Mouse (Mus musculus) midbrain, embryonic 10.5 days (tissue): ENCODE data around the gene Kif4. TPM values are rescaled to one million over a fixed set of nuclear protein-coding genes. Genes with fewer than 3 reads are reported as not detected.
A peak's percentile ranks its signal among the peaks of the same experiment; 100 is the strongest.

ENCODE experiments used
- DNase-seq: peaks from one replicate; pipeline ENCODE4 v3.0.0-alpha.2; 2017; ENCODE audit warnings: low spot score
- H3K27ac ChIP-seq: fragments of 300-500 bp; sonication (generic); replicated peaks from 2 replicates; pipeline ENCODE4 v1.5.1; 2016; ENCODE audit warnings: mild to moderate bottlenecking
- H3K27me3 ChIP-seq: fragments of 300-500 bp; sonication (generic); 2 replicates; pipeline ENCODE4 v1.6.1; 2016; ENCODE audit warnings: low read depth, mild to moderate bottlenecking; ENCODE audit not compliant: poor library complexity, severe bottlenecking
- H3K36me3 ChIP-seq: fragments of 300-500 bp; sonication (generic); 2 replicates; pipeline ENCODE4 v1.6.1; 2016; ENCODE audit warnings: mild to moderate bottlenecking, moderate library complexity
- H3K4me1 ChIP-seq: fragments of 300-500 bp; sonication (generic); 2 replicates; pipeline ENCODE4 v1.6.1; 2016
- H3K4me3 ChIP-seq: fragments of 300-500 bp; sonication (generic); 2 replicates; pipeline ENCODE4 v1.5.1; 2016; ENCODE audit warnings: mild to moderate bottlenecking, moderate library complexity
- H3K9me3 ChIP-seq: fragments of 300-500 bp; sonication (generic); replicated peaks from 2 replicates; pipeline ENCODE4 v1.6.1; 2016; ENCODE audit warnings: mild to moderate bottlenecking
- WGBS: fragments of 180-500 bp; shearing (Covaris S2); methylation state at CpG from one replicate; pipeline ENCODE4 v1.1.7; 2016; 5-methylcytosine and 5-hydroxymethylcytosine counted together
- polyA plus RNA-seq: library from polyadenylated mRNA; unstranded; fragments of >200 nt; fragmentation: Nextera tagmentation; extraction: Ambion mirVana; gene quantifications from 2 replicates; pipeline ENCODE4 v1.2.1, GENCODE M21; 2016

The Kif4 gene
- polyA plus RNA-seq, 1 experiment from 2014 or later = 45.7 TPM

DNA sequence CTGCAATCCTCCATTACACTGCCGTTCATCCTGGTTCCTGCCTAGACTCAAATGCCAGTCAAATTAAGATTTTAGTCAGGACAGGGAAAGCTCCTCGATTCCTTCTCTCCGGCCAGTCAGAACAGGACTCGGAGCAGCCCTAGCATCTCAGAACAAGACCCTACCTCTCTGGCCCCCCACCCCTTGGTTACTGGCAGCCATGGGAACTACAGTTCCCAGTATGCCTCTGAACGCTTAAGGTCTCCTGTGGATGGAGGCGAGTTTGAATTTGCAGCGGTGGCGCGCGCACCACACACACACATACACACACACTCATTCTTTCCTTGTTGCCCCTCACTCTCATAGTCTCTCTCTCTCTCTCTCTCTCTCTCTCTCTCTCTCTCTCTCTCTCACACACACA, 113.9 kb downstream of the Kif4 start:
- peaks cover 74% of the 10 kb centered on the region for H3K27me3 ChIP-seq
- no peak overlapping the region for H3K27ac ChIP-seq
- peak; percentile 16 for DNase-seq
- WGBS = 31% methylated on average over 10 of the region's 10 CpGs
- no peaks in the 10 kb centered on the region for H3K9me3 ChIP-seq
- peak overlapping the region; percentile 37 for H3K4me3 ChIP-seq
- H3K36me3 ChIP-seq = no peaks in the 10 kb centered on the region
- peaks cover 7% of the 10 kb centered on the region for H3K4me1 ChIP-seq

DNA sequence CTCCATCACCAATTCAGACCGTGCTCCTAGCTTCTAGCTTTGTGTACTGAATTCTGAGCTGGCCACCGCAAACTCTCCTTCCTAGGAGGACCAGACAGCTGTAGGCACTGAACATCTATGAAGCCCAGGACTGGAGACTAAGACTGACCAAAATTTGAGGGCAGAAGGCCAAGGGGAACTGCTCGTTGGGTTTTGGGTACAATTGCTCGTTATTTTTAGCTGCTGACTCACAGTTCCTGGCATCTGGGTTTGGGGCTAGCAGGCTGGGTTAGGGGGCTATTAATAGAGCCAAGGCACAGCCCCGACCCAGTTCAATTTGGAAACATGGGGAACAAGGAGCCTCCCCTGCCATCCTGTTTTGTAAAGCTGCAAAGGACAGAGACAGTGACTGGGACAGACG, 115.2 kb downstream of the Kif4 start:
- Histone ChIP-seq H3K4me3 (no peak overlapping the region), H3K36me3 (no peaks in the 10 kb centered on the region), H3K9me3 (no peaks in the 10 kb centered on the region), H3K27ac (no peak overlapping the region), H3K27me3 (peaks cover 64% of the 10 kb centered on the region), H3K4me1 (peaks cover 7% of the 10 kb centered on the region)
- DNase-seq = no peak
- WGBS = 75% methylated on average over 6 of the region's 6 CpGs

DNA sequence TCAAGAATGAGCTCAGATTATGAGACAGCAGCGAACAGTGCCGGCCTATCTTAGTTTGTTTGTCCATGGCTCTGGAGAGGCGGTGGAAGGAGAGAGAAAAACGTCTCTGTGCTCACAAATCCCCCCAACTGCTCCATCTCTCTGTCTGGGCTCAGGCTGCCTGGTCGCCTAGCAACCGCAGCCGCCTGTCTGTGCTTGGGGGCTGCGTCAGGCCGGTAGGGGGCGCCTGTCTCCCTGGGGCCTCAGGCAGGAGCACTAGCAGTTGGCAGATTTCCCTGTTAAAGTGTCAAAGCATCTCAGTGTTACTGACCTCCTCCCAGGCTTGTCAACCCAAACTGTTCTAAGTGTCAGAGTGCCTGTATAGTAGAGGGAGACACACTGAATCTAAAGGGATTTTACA, 116.4 kb downstream of the Kif4 start:
- Histone ChIP-seq H3K9me3 (no peaks in the 10 kb centered on the region), H3K27ac (no peak overlapping the region), H3K4me3 (no peak overlapping the region), H3K27me3 (peaks cover 53% of the 10 kb centered on the region), H3K4me1 (peaks cover 7% of the 10 kb centered on the region), H3K36me3 (no peaks in the 10 kb centered on the region)
- WGBS = 11% methylated on average over 10 of the region's 10 CpGs
- DNase-seq = peak; percentile 75

DNA sequence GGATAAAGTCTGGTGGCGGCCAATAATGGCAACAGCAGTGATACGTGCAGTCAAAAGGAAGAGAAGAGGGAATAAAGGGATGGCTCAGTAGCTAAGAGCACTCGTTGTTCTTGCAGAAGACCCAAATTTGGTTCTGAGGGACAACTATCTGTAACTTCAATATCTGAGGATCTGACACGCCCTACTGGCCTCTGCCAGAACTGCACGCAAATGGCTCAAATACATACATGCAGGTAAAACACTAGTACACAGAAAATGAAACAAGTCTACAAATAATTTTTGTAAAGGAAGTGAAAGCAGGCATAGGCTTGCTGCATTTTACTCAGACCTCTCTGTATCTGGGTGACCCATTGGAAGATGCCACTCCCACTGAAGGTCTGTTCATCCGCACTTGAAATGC, 140.3 kb downstream of the Kif4 start:
- no peak overlapping the region for H3K27ac ChIP-seq
- WGBS = 86% methylated on average over 6 of the region's 6 CpGs
- no peaks in the 10 kb centered on the region for H3K36me3 ChIP-seq
- peaks cover 11% of the 10 kb centered on the region for H3K4me1 ChIP-seq
- peaks cover 41% of the 10 kb centered on the region for H3K27me3 ChIP-seq
- no peaks in the 10 kb centered on the region for H3K9me3 ChIP-seq
- DNase-seq = no peak
- H3K4me3 ChIP-seq = no peak overlapping the region

DNA sequence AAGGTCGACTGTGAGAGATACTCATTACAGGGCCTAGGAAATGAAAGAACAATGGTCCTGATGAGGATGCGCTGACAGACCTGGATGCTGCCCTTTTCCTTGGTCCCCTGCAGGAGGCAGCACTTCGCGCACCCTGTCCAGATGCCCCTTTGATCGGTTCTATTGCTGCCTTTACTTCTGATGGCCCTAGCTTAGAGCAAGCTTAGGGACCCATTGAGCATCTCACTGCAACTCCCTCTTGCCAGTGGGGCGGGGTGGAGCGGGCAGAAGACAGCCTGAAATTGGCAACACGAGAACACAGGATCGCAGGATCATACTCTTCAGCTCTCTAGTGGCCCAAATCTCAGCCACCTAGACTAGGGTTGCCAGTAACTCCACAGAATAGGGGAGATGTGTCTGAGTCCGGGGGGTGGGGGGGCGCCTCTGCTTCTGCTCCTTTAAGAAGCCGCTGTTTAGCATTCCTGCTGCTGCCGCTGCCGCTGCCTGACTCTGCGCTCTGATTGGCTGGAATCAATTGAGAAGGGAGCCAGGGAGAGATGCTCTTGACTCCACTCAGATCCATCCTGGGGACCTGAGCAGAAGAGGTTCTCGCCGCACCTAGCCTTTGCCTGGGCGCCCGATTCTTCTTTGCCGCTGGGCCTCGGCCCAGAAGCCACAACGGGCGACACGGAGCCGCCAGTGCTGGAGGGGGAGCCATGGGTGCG, 141.8 kb downstream of the Kif4 start, which contains the start of gene Dlg3:
Gene Dlg3, plus strand, starts transcription at position 542 of the 704 bp plus-strand sequence.
- 17% methylated on average over 26 of the region's 26 CpGs for WGBS
- peaks cover 54% of the 10 kb centered on the region for H3K27me3 ChIP-seq
- DNase-seq = peak; percentile 64
- no peaks in the 10 kb centered on the region for H3K36me3 ChIP-seq
- H3K4me1 ChIP-seq = peaks cover 11% of the 10 kb centered on the region
- H3K27ac ChIP-seq = peak within 1 kb of the TSS; percentile 71
- H3K9me3 ChIP-seq = no peaks in the 10 kb centered on the region
- H3K4me3 ChIP-seq = peak within 1 kb of the TSS; percentile 68

DNA sequence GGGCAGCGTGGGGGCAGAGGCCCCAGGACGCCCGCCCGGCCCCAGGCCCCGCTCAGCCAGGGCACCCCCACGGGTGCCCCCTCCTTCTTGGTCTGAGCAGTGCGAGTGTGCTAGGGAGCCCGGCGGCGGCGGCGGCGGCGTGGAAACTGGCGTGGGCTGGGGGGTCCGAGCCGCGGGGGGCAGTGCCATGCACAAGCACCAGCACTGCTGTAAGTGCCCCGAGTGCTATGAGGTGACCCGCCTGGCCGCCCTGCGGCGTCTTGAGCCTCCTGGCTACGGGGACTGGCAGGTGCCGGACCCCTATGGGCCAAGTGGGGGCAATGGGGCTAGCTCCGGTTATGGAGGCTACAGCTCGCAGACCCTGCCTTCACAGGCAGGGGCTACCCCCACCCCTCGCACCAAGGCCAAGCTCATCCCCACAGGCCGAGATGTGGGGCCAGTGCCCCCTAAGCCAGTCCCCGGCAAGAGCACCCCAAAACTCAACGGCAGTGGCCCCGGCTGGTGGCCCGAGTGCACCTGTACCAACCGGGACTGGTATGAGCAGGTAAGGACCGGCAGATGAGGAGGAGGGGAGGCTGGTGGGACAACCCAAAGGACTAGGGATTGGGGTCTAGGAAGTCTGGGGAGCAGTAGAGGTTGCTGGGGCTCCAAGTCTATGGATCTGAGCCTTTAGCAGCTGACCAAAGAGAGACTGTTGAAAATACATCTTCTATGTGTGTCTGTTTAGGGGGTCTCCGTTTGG, 142.5 kb downstream of the Kif4 start:
- peaks cover 61% of the 10 kb centered on the region for H3K27me3 ChIP-seq
- no peak for DNase-seq
- peak overlapping the region; percentile 71 for H3K27ac ChIP-seq
- H3K9me3 ChIP-seq = no peaks in the 10 kb centered on the region
- H3K4me1 ChIP-seq = peaks cover 11% of the 10 kb centered on the region
- WGBS = 38% methylated on average over 24 of the region's 36 CpGs
- H3K36me3 ChIP-seq = no peaks in the 10 kb centered on the region
- peak overlapping the region; percentile 68 for H3K4me3 ChIP-seq

DNA sequence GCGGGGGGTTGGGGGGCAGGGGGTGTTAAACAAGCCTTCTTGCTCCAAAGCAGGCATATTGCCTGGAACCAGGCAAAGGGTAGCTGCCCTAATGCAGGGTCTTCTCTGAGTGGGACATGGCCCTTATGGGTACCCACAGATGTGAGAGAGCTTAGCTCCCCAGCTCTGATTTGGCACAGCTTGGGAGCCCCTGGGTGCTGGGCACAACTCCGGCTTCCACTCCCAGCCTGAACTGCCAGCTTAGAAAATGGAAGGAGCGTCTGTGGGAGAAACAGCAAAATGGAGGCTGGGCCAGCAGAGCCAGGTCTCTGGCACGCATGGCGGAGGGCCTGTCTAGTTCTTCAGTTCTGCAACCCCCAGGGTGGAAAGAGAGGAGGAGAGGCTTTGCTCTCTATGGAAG, 143.7 kb downstream of the Kif4 start:
- no peaks in the 10 kb centered on the region for H3K9me3 ChIP-seq

DNA sequence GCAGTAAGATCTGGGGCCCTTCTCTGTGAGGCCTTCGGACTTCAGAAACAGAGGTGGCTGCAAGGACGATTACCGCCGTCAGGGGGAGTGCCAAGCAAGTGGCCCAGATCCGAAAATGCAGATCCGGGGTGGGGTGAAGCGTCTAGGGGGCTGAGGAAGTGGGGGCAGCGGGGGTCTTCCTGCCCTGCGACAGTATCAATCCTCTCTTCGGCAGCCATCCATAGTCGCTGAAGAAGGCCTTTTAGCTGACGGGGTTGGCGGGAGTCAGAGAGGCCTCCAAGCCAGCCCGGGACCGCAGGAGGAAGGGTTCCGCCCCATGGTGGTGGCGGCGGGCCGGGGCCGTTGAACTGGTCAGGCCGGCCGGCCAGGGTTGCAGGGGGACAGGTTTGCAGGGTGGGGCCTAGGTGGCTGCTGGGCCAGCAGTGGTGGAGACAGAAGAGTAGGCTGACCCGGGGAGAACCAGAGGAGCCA, 148.8 kb downstream of the Kif4 start:
- peaks cover 55% of the 10 kb centered on the region for H3K27me3 ChIP-seq
- H3K27ac ChIP-seq = peak overlapping the region; percentile 78
- H3K4me1 ChIP-seq = peaks cover 12% of the 10 kb centered on the region
- WGBS = 17% methylated on average over 23 of the region's 23 CpGs
- H3K36me3 ChIP-seq = no peaks in the 10 kb centered on the region
- peak; percentile 68 for DNase-seq
- H3K4me3 ChIP-seq = peak overlapping the region; percentile 57
- H3K9me3 ChIP-seq = no peaks in the 10 kb centered on the region

More for the DNA sequence above, 143.7 kb downstream of the Kif4 start:
- H3K27ac ChIP-seq = no peak overlapping the region
- no peaks in the 10 kb centered on the region for H3K36me3 ChIP-seq
- peaks cover 64% of the 10 kb centered on the region for H3K27me3 ChIP-seq
- 77% methylated on average over 5 of the region's 5 CpGs for WGBS
- no peak overlapping the region for H3K4me3 ChIP-seq
- DNase-seq = no peak
- H3K4me1 ChIP-seq = peaks cover 11% of the 10 kb centered on the region

DNA sequence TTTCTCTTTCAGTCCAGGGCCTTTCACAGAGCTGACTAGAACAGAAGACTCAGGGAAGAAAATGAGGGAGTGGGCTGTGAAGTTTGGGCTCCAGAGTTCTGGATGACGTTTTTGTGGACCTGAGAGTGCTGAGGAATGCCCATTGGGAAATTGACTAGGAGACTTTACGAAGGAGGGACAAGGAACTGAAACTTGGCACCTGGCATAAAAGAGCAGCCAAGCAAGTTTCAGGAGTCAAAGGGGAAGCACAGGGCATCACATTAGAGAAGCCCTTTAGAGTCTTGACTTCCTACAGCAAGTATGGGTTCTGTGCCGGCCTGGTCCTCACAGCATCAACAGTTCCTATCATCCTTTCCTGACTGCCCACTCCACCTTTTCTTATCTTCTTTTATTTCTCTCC, 149.9 kb downstream of the Kif4 start:
- Histone ChIP-seq H3K4me3 (no peak overlapping the region), H3K27ac (no peak overlapping the region), H3K36me3 (no peaks in the 10 kb centered on the region), H3K9me3 (no peaks in the 10 kb centered on the region), H3K4me1 (peaks cover 22% of the 10 kb centered on the region), H3K27me3 (peaks cover 45% of the 10 kb centered on the region)
- WGBS = 82% methylated on average over 3 of the region's 3 CpGs
- no peak for DNase-seq

DNA sequence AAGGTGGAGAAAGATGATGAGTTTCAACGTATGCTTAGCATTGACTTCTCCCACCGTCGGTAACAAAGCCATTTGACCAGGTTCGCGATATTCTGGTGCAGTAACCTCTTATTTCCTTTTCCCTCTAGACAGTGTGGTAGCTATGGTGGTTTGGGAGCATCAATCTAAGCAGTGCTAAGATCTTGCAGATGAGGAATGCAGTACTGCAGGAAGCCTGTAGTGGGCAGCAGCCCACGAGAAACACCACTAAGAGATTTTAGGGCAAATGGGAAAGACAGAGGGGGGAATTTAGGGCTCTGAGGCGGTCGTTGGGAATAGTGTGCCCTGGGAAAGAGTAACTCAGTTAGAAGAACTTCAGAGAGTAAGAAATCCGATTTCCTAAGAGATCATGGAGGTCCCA, 151.0 kb downstream of the Kif4 start:
- H3K27me3 ChIP-seq = peaks cover 40% of the 10 kb centered on the region

More for the DNA sequence above, 151.0 kb downstream of the Kif4 start:
- no peaks in the 10 kb centered on the region for H3K9me3 ChIP-seq
- peaks cover 32% of the 10 kb centered on the region for H3K4me1 ChIP-seq
- H3K27ac ChIP-seq = peak overlapping the region; percentile 96
- H3K4me3 ChIP-seq = peak overlapping the region; percentile 70
- DNase-seq = peak; percentile 51
- H3K36me3 ChIP-seq = no peaks in the 10 kb centered on the region
- 19% methylated on average over 9 of the region's 9 CpGs for WGBS

Other genes starting within 250 kb of the Kif4 start
- not detected in 2 replicates for gene Otud6a, start 196.7 kb upstream of the Kif4 start, polyA plus RNA-seq
- gene Awat2, start 183.0 kb upstream of the Kif4 start, polyA plus RNA-seq = 0.75 and 0.84 TPM in 2 replicates
- 40.4 and 40.9 TPM in 2 replicates for gene Igbp1, start 131.4 kb upstream of the Kif4 start, polyA plus RNA-seq
- gene Dgat2l6, start 100.9 kb upstream of the Kif4 start, polyA plus RNA-seq = not detected in 2 replicates
- not detected in 2 replicates for gene Awat1, start 53.5 kb upstream of the Kif4 start, polyA plus RNA-seq
- gene P2ry4, start 30.9 kb upstream of the Kif4 start, polyA plus RNA-seq = not detected in 2 replicates
- gene Arr3, start 20.2 kb upstream of the Kif4 start, polyA plus RNA-seq = not detected in 2 replicates
- gene Pdzd11, start 831 bp downstream of the Kif4 start, polyA plus RNA-seq = 143 and 153 TPM in 2 replicates
- 10.8 and 14.8 TPM in 2 replicates for gene Gdpd2, start 104.1 kb downstream of the Kif4 start, polyA plus RNA-seq
- gene Dlg3, start 142.0 kb downstream of the Kif4 start, polyA plus RNA-seq = 13.8 and 14.9 TPM in 2 replicates